28 mouse cellular contexts compared by ENCODE assay signal in the genomic region with DNA sequence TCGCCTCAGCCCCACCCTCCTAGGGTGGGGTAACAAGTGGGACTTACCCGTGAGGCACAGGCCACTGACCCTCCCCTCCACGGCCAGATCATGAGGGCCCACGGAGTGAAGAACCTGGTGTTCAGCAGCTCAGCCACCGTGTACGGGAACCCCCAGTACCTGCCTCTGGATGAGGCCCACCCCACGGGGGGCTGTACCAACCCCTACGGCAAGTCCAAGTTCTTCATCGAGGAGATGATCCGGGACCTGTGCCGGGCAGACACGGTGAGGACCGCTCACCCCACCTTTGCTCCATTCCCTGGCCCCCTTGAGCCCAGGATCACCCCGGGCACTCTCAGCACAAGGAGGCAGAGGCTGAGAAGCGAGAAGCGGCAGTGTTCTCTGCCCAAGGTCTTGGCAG. TPM values are rescaled to one million over a fixed set of nuclear protein-coding genes. Genes with fewer than 3 reads are reported as not detected.
A peak's percentile ranks its signal among the peaks of the same experiment; 100 is the strongest.
DNase-seq lines count a peak whose midpoint lies in the region; ATAC-seq lines count a peak whose summit lies in the region.
"Had no signal": no experiment of that assay in that cellular context is flagged by ENCODE, and none has a peak within 500 bp of the region (broad histone marks: within the 10 kb centered on the region; RNA-seq: fewer than 3 reads in every experiment).

No protein-coding gene starts in this region.

- H3K27me3 ChIP-seq in liver, embryonic 11.5 days (replicated peaks; ENCODE audit: control insufficient read depth, insufficient read depth, low read length) = no peaks in the 10 kb centered on the region
- no peaks in the 10 kb centered on the region for H3K27me3 ChIP-seq in liver, embryonic 12.5 days (replicated peaks)
- H3K27me3 ChIP-seq: embryonic facial prominence, embryonic 12.5 days; embryonic facial prominence, embryonic 15.5 days; heart, embryonic 13.5 days had no signal

- H3K4me2 ChIP-seq in liver, embryonic 11.5 days = no peak overlapping the region
- H3K4me2 ChIP-seq in liver, embryonic 12.5 days = no peak overlapping the region
- H3K4me2 ChIP-seq: embryonic facial prominence, embryonic 12.5 days; embryonic facial prominence, embryonic 15.5 days; heart, embryonic 13.5 days; hindbrain, embryonic 14.5 days had no signal

- peak; percentile 46 for DNase-seq in cerebellum, adult 9-10 months
- DNase-seq in cerebellum, postnatal 14 days = no peak
- DNase-seq in liver, embryonic 11.5 days (ENCODE audit: low spot score) = no peak
- peak; percentile 41 for DNase-seq in testis, postnatal 10 days (ENCODE audit: low spot score)
- no peak for DNase-seq in testis, postnatal 14 days (ENCODE audit: low spot score)
- DNase-seq in embryo, embryonic 11 days = no peak
- DNase-seq: adrenal gland, postnatal 14 days; cerebellum, adult 2 months; cerebellum, postnatal 25 days; forebrain, postnatal 0 days; gastrocnemius, postnatal 14 days; heart, adult 2 months; heart, postnatal 14 days; heart, postnatal 4 days; kidney, adult 18-20 months had no signal

- H3K4me1 ChIP-seq in liver, embryonic 11.5 days (replicated peaks; ENCODE audit: control insufficient read depth, insufficient read depth, low read length) = peaks cover 23% of the 10 kb centered on the region
- H3K4me1 ChIP-seq in liver, embryonic 12.5 days = peaks cover 46% of the 10 kb centered on the region

- WGBS in liver, embryonic 11.5 days = 91% methylated on average over 16 of the region's 16 CpGs
- 87% methylated on average over 16 of the region's 16 CpGs for WGBS in liver, embryonic 12.5 days (ENCODE audit: insufficient replicate concordance)

- H3K27ac ChIP-seq in liver, embryonic 11.5 days (ENCODE audit: low read depth, low read length) = no peak overlapping the region
- no peak overlapping the region for H3K27ac ChIP-seq in liver, embryonic 12.5 days
- H3K27ac ChIP-seq: embryonic facial prominence, embryonic 12.5 days; embryonic facial prominence, embryonic 15.5 days; gastrocnemius, adult 2 months; heart, adult 2 months; heart, embryonic 10.5 days; heart, embryonic 13.5 days; hindbrain, embryonic 14.5 days; hindbrain, postnatal 0 days had no signal

- ATAC-seq in liver, embryonic 11.5 days (replicated peaks; ENCODE audit: low FRiP score) = no peak
- ATAC-seq in liver, embryonic 12.5 days = no peak
- ATAC-seq: activated CD4-positive, CD25-positive, alpha-beta regulatory T cell, adult 4 months; CD4-positive, CD25-positive, alpha-beta regulatory T cell, adult 4 months; forebrain, embryonic 14.5 days; forebrain, postnatal 0 days; hindbrain, postnatal 0 days; inflammation-experienced regulatory T-cells, adult 6 months; intestine, embryonic 16.5 days had no signal

- 0 out of 2 replicates have a peak overlapping the region, but pooled peaks have one; percentile 8 for H3K9ac ChIP-seq in liver, embryonic 11.5 days (ENCODE audit: low read depth, low read length)
- H3K9ac ChIP-seq in liver, embryonic 12.5 days = no peak overlapping the region
- H3K9ac ChIP-seq: embryonic facial prominence, embryonic 12.5 days; embryonic facial prominence, embryonic 15.5 days; forebrain, postnatal 0 days; heart, embryonic 13.5 days; hindbrain, embryonic 14.5 days had no signal

- H3K36me3 ChIP-seq in liver, embryonic 11.5 days (ENCODE audit: control insufficient read depth, insufficient read depth, low read length) = peaks cover 20% of the 10 kb centered on the region; the same call in 1 of the 2 replicates
- peaks cover 64% of the 10 kb centered on the region for H3K36me3 ChIP-seq in liver, embryonic 12.5 days

- no peak overlapping the region for H3K4me3 ChIP-seq in liver, embryonic 11.5 days (ENCODE audit: low read depth, low read length)
- H3K4me3 ChIP-seq in liver, embryonic 12.5 days = no peak overlapping the region
- H3K4me3 ChIP-seq: embryonic facial prominence, embryonic 12.5 days; embryonic facial prominence, embryonic 15.5 days; gastrocnemius, adult 2 months; heart, adult 2 months; heart, embryonic 10.5 days; heart, embryonic 13.5 days had no signal

- no peaks in the 10 kb centered on the region for H3K9me3 ChIP-seq in liver, embryonic 11.5 days (ENCODE audit: control insufficient read depth, low read length)
- H3K9me3 ChIP-seq in liver, embryonic 12.5 days (replicated peaks) = no peaks in the 10 kb centered on the region
- H3K9me3 ChIP-seq: embryonic facial prominence, embryonic 12.5 days; embryonic facial prominence, embryonic 15.5 days; heart, embryonic 10.5 days; heart, embryonic 13.5 days had no signal

RNA-seq across cellular contexts. Expression of a gene that starts 2.8 kb away (rescaled TPM):
- polyA plus RNA-seq in liver, embryonic 11.5 days (2014; fragmentation: Nextera tagmentation; extraction: Ambion mirVana) = 47.7 and 49.8 TPM in 2 replicates
- 36.0 and 41.2 TPM in 2 replicates for polyA plus RNA-seq in liver, embryonic 12.5 days (2016; fragmentation: Nextera tagmentation; extraction: Ambion mirVana)

RNA-seq across cellular contexts. Expression of a gene that starts 6.1 kb away (rescaled TPM):
- polyA plus RNA-seq in liver, embryonic 11.5 days (2014; fragmentation: Nextera tagmentation; extraction: Ambion mirVana) = 104 and 106 TPM in 2 replicates
- polyA plus RNA-seq in liver, embryonic 12.5 days (2016; fragmentation: Nextera tagmentation; extraction: Ambion mirVana) = 59.5 and 61.7 TPM in 2 replicates

RNA-seq across cellular contexts. Expression of a gene that starts 20.0 kb away (rescaled TPM):
- 97.1 and 104 TPM in 2 replicates for polyA plus RNA-seq in liver, embryonic 11.5 days (2014; fragmentation: Nextera tagmentation; extraction: Ambion mirVana)
- 67.4 and 71.1 TPM in 2 replicates for polyA plus RNA-seq in liver, embryonic 12.5 days (2016; fragmentation: Nextera tagmentation; extraction: Ambion mirVana)

RNA-seq across cellular contexts. Expression of a gene that starts 20.8 kb away (rescaled TPM):
- polyA plus RNA-seq in liver, embryonic 11.5 days (2014; fragmentation: Nextera tagmentation; extraction: Ambion mirVana) = 96.9 and 106 TPM in 2 replicates
- 115 and 121 TPM in 2 replicates for polyA plus RNA-seq in liver, embryonic 12.5 days (2016; fragmentation: Nextera tagmentation; extraction: Ambion mirVana)

RNA-seq across cellular contexts. Expression of a gene that starts 45.7 kb away (rescaled TPM):
- 39.6 and 47.7 TPM in 2 replicates for polyA plus RNA-seq in liver, embryonic 11.5 days (2014; fragmentation: Nextera tagmentation; extraction: Ambion mirVana)
- polyA plus RNA-seq in liver, embryonic 12.5 days (2016; fragmentation: Nextera tagmentation; extraction: Ambion mirVana) = 22.2 and 23.8 TPM in 2 replicates

Comparison
In these comparisons a context has a peak if more than half of its experiments do, and no peak if none do; other contexts are left out.
1. DNase-seq: peak in cerebellum, adult 9-10 months (single experiment) and testis, postnatal 10 days (single experiment); none in cerebellum, postnatal 14 days (0 of 2), liver, embryonic 11.5 days (single experiment), testis, postnatal 14 days (single experiment) and embryo, embryonic 11 days (single experiment).